Mouse (Mus musculus) spleen, postnatal 10 days (tissue): ENCODE measurements around the gene Gbx2.

Source experiments
- DNase-seq, 2 experiments: peaks; one replicate each; pipeline ENCODE4 v3.0.0; 2021 to 2022; ENCODE audit warnings: low spot score in 2 of 2

Gene Gbx2

GRCm38 (mm10) chr1:89931120-89931519 lies at the start of gene Gbx2:
TSS of gene Gbx2 (minus strand) at chr1:89931179.
- peak in 1 of 2 experiments; percentile 45 for DNase-seq

- DNase-seq = no peak
These were observed 46.3 kb upstream of the Gbx2 start for GRCm38 (mm10) chr1:89977261-89977660.

DNA sequence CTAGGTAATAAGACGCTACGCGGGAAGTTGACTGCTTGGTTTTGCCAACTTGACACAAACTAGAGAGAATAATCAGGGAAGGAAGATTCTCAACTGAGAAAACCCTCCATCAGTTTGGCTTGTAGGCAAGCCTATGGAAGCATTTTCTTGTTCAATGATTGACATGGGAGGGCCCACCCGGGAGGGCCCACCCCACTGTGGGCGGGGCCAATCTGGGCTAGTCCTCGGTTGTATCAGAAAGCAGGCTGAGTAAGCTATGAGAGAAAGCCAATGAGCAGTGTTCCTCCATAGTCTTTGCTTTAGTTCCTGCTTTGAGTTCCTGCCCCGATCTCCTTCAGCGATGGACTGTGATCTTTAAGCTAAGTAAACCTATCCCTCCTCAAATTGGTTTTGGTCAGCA lies 45.4 kb upstream of the Gbx2 start:
- DNase-seq = no peak

- no peak for DNase-seq
These were observed 43.6 kb upstream of the Gbx2 start for GRCm38 (mm10) chr1:89974541-89974940.

- DNase-seq = no peak
These were observed 40.9 kb upstream of the Gbx2 start for GRCm38 (mm10) chr1:89971848-89972247.

GRCm38 (mm10) chr1:89969714-89970110 lies 38.7 kb upstream of the Gbx2 start:
- DNase-seq = no peak

GRCm38 (mm10) chr1:89969072-89969713 lies 38.2 kb upstream of the Gbx2 start:
- no peak for DNase-seq

GRCm38 (mm10) chr1:89968111-89968851 lies 37.3 kb upstream of the Gbx2 start:
- no peak for DNase-seq

- DNase-seq = no peak
These were observed 36.6 kb upstream of the Gbx2 start for GRCm38 (mm10) chr1:89967585-89967984.

DNA sequence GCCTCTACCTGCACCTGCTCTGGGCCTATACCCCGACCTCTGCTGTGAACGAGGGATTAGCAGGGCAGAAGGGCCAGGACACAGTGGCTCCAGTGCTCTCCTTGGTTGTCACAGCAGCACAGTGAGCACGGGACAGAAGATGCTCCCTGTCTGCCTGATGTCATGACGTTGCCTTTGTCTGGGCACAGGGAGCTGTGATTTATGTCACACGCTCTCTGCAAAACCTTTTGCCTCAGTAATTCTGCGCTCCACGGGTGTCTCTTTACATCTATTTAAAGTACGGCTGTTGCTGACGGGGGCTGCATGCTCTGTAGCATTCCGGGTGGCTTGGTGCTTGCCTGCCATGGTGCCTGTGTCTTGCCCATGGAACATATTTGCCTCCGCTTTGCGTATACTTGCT lies 33.4 kb upstream of the Gbx2 start:
- DNase-seq = no peak

DNA sequence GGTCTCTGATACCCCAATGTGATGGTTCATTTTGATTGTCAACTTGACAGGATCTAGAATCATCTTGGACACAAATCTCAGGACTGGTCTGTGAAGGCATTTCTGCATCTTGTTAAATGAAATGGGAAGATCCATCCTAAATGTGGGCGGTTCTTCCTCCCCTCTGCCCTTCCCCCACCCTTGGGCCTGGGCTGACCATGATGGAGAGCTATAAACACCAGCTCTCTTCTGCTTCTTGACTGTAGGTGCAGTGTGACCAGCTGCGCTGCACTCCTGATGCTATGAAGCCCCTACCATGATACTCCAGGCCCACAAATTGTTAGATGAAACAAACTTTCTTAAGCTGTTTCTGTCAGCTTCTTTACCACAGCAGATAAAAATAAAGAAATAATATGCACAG lies 32.3 kb upstream of the Gbx2 start:
- DNase-seq = no peak

DNA sequence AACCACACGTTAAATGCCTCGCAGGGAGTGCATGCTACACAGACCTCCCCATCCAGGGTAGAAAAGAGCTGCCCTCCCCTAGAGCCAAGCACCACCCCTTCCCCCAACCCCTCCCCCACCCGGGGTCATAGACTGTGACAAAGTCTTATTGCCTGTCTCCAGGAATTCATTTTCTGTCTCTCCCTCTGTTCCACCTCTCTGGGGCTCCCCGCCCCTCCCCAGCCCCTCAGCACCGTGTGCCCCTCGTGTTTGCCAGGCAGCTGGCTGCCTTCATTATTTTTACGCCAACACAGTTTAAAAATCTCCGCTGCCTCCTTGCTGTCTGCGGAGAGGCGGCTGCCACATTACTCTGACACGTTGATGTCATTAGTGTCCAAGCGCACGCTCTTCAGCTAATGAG lies 31.1 kb upstream of the Gbx2 start:
- DNase-seq = no peak

DNA sequence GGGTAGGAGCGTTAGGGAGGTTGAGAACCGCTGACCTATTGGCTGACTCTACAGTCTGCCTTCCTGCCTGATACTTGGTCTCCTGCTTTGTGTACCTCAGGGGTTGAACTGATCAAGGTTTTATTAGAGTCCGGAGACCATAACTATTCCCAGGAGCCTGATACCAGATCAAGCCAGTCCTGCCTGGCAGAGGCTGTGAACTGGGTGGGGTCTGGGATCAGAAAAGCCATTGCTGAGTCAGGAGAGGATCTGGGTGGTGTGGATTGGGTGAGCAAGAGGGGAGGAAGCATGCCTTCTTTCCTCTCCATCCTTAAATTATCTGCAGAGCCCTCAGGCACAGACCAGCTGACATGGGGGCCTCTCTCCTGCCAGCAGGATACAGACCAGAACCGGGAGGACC lies 28.4 kb upstream of the Gbx2 start:
- DNase-seq = no peak

DNA sequence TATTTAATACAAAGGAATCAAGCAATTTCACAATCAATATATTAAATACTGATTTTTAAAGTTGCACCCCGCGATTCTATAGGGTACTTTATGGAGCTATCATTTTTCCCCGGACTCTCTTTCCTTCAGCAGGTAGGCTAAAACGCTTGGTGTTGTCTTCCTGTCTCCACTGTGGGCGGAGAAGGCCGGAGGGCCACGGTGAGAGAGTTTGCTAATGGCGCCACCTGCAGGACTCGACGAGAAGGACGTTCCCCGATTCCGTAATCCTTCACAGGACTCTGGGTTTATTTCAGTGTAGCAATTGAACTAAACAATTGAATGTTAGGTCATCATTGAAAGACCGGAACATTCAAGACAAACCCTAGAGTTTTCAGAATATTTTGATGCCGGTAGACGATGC lies 12.2 kb upstream of the Gbx2 start:
- DNase-seq = peak in 1 of 2 experiments; percentile 69

GRCm38 (mm10) chr1:89942395-89942976 lies 11.5 kb upstream of the Gbx2 start:
- DNase-seq = no peak

DNA sequence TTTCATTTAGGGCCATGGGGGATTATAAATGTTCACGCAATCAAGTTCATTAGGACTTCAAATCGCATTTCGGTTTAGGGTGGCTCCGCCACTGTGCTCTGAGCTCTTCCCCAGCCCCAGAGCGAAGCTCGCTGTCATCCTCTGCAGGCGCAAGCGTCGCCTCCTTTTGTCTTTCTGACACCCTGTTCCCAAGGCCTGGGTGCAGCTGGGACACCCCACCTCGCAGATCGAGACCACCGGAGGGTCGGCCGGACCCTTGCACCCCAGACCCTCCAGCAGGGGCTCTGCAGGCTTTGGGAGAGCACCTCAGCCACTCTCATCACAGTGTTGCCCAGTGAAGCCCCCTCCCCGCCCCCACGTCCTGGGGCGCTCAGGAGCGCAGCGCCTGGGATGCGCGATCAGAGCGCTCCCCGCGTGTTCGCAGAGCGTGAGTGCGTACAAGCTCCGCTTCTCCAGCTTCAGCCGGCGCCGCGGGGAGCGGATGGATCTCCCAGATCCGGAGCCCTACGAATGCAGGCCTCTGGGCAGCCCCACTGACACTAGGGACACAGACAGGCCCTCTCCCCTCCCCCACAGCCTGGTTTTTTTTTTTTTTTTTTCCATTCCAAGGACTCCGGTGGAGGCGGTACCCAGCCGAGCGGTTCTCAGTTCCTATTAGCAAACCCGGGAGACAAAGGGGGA lies 10.9 kb upstream of the Gbx2 start:
- no peak for DNase-seq

DNA sequence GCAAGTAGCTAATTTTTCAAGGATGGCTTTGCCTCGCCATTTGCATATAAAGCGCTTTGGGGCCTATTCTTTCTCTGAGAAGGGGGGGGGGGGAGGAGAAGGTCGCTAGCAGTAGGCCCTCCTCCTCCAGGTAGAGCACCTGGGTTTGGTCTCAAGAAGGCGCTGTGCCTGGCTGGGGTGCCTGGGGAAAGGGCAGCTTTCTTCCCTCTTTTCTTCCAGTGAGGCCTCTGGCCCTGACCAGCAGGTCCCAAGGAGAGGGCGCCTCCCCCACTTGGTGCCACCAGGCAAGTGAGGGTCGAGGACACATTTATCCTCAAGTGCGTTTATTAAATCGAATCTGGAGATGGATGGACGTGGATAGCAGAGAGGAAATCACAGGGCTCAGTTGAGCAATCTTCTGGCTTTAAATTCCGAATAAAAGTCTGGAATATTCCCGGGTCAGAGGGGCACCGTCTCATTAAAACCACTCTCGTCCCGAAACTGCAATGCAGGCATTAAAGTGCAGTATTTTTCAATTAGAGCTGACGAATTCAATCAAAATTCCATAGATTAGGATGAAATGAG lies 10.1 kb upstream of the Gbx2 start:
- no peak for DNase-seq

GRCm38 (mm10) chr1:89939981-89940726 lies 9.2 kb upstream of the Gbx2 start:
- DNase-seq = peak; percentile 31 to 74

DNA sequence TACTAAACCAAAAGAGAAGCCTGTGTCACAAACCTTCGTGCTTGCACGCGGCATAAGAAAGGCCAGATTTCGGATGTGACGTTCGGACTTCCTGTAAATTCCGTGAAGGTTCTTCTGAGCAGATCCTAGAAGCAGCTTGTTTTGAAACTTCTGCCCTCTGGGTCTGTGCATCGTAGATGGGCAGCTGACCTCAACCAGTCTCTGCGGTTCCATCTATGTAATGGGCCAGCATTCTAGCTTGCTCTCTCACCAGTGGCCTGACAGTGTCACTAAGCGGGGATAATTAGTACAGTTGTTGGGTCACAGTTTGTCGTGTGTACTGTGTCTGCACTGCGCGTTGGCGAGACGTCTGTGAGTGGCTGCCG lies 8.6 kb upstream of the Gbx2 start:
- DNase-seq = no peak

DNA sequence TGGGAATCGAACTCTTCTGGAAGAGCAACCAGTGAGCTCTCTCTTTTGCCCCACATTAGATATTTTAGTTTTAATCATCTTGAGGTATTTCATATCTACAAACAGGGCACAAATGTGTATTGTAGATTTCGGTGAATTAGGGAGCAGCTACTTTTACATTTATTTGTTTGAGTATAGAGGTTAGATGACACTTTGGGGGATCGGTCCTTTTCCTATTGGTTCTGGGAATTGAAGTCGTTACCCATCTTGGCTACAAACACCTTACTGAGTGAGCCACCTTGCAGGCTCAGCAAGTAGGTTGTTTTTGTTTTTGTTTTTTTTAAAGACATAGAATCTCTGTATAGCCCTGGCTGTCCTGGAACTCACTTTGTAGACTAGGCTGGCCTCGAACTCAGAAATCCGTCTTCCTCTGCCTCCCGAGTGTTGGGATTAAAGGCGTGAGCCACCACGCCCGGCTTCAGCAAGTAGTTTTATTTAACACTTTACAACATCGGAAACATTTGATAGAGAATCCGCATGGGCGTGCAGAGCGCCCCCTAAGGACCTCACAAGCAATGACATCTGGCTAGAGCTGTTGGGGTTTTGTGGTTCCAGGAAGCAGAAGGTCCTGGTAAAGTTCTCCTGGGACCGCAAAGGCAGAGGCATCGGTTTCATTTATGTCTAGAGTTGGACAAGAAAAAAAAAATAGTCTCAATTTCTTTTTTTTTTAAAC lies 8.1 kb upstream of the Gbx2 start:
- DNase-seq = no peak
